Mouse (Mus musculus): Measurements from ENCODE around the gene Cdkn1a.
"Not testable (repeated sequence)": the region's sequence is repeated elsewhere in the genome, so short reads cannot be mapped to it uniquely, and the experiment has no call there.

Gene Cdkn1a

DNA sequence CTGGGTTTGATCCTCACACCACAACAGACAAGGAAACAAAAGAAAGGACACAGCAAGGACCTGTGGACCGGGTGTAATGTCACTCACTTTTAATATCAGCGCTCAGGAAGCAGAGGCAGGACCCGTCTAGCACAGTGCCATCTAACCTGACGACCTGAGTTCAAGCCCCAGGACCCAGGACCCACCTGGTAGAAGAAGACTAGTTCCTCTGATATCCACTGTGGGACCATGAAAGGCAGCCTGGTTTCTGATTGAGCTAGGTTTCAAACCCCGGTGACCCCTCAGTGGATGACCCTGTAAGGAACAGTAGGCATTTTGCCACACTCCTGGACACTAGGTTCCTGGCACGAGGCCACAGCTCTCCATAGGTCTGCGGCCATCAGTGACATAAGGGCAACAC is 6.1 kb upstream of the Cdkn1a start:
- DNase-seq = no peak

DNA sequence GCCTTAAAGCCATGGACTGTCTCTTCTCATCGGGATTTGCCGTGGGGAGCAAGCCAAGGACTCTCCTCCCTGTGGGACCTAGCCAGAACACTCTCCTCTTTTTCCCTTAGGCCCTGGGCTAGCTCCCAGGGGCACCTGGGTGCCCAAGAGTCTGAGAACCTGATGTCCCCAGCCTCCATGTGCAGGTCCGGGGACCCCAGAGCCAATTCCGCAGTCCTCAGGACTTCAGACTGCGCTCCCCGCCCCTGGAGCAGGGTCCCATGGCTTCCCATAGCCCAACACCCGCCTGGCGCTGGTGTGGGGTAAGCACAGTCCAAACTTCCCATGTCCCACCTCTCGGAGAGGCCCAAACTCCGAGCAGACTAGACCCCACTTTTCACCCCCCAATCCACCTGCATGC is 5.5 kb upstream of the Cdkn1a start:
- DNase-seq = no peak

DNA sequence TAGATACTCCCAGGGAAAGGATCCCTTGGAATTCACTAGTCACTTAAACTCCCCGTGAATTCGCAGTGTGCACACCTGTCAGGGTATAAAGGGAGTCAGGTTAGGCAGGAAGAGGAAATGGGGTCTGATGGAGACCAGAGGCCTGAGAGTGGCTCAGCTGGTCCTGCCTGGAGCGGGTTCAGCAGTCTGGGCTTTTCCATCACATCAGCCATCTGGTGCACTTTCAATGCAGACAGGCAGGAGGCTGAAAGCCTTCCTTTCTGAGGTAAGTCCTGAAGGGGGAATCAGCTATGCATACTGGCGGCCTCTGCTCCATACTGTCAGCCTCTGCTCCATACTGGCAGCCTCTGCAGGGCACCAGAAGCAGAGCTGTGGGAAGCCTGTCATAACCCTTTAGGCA is 3.9 kb upstream of the Cdkn1a start:
- DNase-seq = no peak

DNA sequence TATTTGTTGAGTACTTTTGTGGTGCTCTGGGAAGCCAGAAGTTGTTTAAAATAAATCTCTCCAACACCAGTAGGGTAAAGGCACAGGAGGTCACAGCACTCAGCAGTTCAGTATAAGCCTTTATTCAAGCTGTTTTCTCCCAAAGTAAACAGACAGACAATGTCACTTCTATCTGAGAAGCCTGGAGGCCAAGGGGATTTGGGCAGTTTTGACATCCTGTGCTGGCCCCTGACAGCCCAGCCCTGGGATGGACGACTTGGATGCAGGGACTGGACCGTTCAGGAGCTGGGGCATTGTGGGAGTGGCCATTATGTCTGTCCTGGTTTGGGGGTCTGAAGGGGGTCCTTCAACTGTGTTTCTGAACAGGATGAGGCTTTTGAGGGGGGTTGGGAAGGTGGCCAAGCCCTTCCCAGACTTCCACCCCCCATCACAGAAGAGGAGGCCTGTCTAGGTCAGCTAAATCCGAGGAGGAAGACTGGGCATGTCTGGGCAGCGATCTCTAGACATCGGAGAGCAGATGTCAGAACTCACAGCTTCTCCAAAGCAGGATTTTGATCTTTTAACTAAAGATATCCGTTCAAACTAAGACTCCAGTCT is 670 bp downstream of the Cdkn1a start:
- peak in 1 of 2 experiments; percentile 3 for DNase-seq

DNA sequence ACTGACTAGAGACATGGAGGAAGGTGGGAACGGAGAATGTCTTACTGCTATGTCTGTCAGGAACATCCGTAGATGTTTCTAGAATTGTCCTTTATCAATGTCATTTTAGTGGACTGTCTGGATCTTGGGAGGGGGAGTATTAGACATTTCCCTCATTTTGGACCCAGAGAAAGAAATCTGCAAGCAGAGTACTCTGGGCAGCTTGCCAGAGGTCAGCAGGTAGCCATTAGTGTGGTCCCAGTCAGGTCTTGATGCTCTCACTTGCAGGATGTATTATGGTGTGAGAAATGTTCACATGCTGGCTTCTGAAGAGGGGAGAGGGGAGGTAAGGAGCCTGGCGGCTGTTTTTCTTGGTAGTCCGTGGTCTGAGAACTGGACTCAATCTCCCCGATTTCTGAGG is 1.7 kb downstream of the Cdkn1a start:
- no peak for DNase-seq

DNA sequence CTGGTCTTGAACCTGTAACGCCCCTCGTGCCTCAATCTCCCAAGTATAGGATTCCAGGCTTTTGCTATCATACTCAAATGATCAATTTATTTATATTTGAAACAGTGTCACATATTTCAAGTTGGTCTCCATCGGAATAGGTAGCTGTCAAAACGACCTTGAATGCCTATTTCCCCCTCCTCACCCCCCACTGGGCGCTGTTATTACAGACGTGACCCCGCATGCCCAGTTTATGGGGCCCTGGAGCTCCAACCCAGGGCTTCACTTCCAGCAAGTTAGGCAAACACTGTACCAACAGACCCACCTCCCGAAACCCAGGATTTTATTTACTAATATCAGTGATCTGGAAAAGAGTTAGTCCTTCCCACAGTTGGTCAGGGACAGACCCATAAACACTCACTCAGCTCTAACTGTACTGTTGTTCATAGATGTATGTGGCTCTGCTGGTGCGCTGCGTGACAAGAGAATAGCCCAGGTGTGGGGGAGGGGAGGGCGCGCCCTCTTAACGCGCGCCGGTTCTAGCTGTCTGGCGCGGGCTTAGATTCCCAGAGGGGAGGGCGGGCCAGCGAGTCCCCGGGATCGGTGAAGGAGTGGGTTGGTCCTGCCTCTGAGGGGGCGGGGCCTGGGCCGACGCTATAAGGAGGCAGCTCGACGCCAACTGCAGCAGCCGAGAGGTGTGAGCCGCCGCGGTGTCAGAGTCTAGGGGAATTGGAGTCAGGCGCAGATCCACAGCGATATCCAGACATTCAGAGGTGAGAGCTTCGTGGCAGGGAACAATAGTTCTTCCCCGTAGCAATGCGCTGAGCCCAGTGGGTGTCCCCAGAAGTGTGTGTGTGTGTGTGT is 2.6 kb downstream of the Cdkn1a start:
- DNase-seq = peak; percentile 63 to 76

DNA sequence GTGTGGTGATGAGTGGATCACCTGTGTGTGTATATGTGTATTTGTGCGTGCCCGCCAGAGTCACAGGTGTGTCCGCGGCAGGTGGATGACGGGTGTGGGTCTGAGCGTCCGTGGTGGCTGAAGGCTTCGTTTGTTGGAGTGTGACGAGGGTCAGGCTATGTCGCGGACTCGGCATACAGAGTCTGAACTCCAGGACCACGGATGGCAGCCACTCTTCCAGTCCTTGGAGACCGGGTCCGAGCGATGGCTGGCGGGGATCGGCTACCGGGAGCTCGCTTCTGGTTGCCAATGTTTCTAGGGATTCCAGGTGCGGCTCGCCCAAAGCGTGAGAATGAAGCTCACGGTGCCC is 3.2 kb downstream of the Cdkn1a start:
- peak in 1 of 2 experiments; percentile 16 for DNase-seq

DNA sequence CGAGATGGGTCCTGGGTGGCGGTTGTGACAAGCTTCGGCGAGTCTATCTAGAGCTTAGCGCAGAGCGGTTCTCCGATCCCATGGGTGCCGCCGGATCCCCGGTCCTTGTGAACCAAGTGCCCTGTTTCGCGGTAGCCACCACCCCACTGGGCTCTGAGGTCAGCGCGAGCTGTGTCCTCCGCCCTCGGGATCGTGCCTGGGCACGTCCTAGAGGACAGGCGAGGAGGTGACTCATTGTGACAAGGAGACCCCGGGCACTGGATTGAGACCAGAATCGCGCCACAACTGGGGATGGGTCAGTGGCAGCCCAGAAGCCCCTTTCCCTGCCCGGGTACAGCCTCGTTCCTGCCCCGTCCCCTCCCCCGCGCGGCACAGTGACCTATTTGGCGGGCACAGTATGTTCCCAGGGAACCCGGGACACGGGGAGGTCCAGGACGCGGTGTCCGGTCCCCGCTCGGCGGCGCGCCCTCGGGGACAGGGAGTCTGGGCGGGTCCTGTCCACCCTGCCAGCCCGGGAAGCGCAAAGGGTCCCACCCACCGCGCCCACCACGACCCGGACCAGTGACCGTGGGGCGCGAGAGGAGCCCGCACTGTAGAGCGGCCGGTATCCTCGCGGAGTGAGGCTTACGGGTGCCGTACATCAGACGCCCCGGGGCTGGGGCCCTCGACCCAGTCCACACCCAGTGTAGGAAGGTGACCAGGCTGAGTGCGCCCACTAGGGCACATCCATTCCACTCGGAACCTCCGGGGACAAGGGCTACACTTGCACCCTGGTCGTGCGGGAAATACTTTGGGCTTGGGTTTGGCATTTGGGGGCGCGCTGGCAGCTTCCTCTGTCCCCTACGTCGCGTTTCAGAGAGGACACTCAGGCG is 3.8 kb downstream of the Cdkn1a start:
- DNase-seq = peak; percentile 29 to 49

DNA sequence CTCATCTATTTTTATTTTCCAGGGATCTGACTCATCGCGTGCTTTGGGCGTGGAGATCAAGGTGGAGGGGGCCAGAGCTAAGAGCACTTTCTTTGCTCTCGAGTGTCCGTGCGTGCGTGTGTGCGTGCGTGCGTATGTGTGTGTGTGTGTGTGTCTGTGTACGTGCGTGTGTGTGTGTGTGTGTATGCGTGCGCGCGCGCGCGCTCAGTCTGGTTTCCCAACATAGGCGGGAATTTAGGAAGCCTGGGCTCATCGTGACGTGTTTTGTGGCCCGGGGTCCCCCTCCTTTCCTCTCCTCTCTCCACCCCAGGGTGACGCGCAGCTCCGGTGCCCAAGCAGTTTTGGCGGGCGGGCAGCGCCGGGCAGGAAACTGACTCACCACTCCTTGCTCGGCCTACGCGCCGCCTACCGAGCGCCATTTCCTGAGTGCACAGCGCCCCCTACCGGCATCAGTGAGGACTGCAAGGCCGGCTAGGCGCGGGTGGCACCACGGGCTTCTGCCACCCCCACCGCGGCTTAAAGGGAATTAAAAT is 4.5 kb downstream of the Cdkn1a start:
- peak; percentile 91 to 94 for DNase-seq

DNA sequence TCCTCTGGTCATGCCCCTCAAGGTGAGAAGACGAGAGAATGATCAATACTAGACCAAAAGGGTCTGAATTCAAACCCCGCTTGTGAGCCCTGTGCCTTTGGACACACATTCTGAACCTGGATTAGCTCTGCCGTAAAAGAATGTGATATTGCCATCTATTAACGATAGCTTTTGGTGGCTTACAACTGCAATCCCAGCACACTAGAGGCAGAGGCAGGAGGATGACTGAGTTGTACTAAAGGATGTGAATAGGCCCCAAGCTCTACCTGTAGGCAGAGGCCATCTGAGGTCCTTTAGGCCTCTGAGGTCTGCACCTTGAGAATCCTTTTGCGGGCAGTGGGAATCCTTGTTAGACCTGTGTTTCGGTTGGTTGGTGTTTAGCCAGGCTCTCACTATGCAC is 5.5 kb downstream of the Cdkn1a start:
- no peak for DNase-seq

DNA sequence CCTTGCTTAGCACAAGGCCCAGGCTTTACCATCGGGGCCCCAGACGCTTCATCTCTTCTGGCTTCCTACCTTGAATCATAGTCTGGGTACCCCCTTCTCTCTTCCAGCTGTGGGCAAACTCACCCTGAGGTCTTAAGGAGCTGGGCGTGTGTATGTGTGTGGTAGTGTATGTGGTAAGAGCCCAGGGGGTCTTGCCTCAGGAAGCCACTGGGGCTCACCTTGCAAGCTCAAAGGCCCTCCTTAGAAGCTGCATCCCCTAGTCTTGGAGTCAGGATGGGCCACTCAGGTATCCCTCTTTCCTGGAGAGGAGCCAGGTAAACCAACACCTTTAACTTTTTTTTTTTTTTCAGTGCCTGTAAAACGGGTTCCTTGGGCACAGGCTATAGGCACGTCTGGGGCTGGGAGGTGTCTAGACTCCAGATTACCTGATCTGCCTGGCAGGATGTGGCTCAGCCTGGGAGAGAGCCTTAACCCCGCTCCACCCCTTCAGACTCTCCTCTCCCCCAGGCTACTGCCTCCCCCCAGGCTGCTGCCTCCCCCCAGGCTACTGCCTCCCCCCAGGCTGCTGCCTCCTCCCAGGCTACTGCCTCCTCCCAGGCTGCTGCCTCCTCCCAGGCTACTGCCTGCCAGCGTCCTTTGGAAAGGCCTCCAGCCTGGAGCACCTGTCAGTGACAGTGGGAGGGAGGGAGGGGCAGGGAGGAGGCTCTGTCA is 6.2 kb downstream of the Cdkn1a start:
- DNase-seq = peak in 1 of 2 experiments; percentile 10

DNA sequence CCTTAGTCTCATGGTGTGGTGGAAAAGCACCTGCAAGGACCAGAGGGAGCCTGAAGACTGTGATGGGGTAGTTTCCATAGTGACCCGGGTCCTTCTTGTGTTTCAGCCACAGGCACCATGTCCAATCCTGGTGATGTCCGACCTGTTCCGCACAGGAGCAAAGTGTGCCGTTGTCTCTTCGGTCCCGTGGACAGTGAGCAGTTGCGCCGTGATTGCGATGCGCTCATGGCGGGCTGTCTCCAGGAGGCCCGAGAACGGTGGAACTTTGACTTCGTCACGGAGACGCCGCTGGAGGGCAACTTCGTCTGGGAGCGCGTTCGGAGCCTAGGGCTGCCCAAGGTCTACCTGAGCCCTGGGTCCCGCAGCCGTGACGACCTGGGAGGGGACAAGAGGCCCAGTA is 7.5 kb downstream of the Cdkn1a start:
- DNase-seq = peak in 1 of 2 experiments; percentile 11

DNA sequence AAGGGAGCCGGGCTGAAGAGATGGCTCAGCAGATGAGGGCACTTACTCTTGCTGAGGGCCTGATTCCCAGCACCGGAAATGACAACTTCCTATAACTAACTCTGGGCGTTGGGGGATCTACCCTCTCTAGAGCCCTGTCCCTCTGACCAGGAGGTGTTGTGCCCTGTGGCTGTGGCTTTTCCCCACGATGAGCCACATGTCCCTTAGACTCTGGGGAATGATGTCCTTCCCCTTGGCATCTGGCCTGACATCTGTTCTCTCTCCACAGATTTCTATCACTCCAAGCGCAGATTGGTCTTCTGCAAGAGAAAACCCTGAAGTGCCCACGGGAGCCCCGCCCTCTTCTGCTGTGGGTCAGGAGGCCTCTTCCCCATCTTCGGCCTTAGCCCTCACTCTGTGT is 8.3 kb downstream of the Cdkn1a start:
- DNase-seq = no peak

DNA sequence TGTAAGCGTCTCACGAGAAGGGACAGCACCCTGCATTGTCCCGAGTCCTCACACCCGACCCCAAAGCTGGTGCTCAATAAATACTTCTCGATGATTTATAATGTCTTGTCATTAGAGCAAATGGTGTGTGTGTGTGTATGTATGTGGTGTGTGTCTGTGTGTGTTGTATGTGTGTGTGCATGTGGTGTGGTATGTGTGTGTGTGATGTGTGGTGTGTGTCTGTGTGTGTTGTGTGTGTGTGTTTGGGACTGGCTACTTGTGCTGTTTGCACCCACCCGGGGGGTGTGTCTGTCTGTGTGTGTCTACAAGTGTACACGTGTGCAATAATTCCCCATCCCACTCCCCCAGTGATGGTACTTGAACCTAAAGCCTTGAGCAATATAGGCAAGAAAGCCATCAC is 9.9 kb downstream of the Cdkn1a start:
- no peak for DNase-seq

DNA sequence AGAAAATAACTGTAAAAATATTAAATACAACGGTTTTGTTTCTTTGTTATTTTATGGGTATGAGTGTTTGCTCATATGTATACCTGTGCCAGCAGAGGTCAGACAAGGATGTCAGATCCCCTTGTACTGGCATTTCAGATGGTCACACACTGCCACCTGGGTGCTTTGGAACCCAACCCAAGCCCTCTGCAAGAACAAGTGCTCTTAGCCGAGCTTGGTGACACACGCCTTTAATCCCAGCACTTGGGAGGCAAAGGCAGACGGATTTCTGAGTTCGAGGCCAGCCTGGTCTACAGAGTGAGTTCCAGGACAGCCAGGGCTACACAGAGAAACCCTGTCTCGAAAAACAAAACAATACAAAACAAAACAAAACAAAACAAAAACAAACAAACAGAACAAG is 19.6 kb downstream of the Cdkn1a start:
- not testable (repeated sequence) for DNase-seq

DNA sequence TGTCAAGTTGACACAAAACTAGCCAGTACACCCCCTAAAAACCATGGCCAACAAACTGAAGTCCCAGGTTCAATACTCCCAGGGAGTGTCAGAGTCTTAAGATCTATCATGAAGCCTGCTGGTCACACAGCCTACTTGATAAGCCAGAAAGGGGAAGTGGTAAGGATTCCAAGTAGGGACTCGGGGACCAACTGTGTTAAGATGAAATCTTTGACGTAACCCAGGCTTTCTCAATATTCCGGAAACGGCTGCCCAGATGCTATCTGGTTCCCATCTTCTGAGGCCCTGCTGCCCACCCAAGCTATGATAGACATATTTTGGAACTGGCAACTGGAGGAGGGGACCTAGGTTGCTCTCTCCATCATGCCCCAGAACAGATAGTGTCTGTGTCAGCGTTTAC is 20.6 kb downstream of the Cdkn1a start:
- no peak for DNase-seq

DNA sequence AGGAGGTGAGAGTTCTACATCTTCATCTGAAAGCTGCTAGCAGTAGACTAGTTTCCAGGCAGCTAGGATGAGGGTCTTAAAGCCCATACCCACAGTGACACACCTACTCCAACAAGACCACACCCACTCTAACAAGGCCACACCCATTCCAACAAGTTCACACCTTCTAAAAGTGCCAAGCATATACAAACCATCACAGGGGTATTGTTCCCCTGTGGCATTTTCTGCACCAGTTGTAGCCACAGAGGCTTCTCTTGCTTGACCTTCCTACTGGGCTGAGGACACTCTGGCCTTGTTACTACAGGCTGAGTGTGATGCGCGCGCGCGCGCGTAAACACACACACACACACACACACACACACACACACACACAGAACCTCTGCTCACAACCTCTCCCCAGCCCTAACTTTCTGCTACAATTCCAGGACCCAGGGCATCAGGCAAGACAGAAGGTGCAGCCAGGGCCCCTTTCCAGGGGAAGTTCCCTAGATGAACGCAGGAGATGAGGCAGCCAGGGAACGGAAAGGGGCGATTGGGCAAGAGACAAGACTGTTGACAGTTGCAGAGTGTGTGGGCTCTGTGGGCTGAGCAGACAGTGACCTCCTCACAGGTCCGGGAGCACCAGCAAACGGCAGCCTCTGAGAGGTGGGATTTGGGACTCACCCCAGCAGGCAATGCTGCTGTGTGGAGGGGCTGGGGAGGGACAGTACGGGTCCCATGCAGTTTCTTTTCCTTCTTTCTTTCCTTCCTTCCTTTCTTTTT is 23.0 kb downstream of the Cdkn1a start, which contains the start of gene Rab44:
Gene Rab44, plus strand, starts transcription at position 555 of the 762 bp plus-strand sequence.
- DNase-seq = peak in 1 of 2 experiments; percentile 2

DNA sequence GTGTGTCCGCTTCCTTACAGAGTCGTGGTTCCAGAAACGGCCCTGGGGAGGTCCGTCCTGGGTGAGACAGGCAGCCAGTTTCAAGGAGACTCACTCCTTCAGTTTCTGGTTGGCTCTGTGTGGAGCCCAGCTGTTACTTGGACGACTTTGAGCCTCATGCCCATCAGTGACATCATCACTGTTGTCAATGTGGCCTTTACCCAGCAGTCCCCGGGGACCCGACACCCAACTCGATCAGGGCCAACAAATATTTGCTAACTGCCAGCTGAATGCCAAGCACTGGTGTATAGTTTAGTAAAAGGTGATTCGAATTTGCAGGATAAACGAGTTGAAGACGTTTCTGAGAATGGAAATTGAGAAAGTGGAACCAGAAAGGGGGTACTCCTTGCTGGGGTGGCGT is 25.2 kb downstream of the Cdkn1a start:
- DNase-seq = no peak

DNA sequence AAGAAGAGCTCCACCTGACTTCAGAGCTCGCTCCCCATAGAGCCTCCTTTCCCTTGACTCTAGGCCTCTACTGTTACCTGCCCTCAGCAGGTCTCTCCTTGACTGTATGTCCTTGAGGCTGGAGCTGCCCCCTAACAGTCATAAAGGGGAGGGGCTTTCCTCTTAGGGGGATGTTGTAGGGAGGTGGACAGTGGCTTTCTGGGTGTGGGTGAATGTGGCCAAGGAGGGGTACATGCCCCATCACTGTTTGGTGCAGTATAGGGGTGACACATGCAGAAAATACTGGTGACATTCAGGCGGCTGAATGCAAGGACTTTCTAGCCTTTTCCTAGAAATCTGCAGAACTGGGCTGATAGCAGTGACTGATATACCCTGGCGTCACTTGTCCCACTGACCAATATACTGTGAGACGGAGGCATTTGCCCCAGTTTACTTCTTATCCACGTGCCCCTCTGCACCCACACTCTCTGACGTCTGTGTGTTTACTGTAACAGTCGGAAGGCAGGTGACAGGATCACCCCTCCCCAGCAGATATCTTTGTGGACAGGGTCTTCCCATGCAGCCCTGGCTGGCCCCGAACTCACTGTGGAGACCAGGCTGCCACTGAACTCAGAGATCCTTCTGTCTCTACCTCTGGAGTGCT is 26.4 kb downstream of the Cdkn1a start:
- peak in 1 of 2 experiments; percentile 1 for DNase-seq

DNA sequence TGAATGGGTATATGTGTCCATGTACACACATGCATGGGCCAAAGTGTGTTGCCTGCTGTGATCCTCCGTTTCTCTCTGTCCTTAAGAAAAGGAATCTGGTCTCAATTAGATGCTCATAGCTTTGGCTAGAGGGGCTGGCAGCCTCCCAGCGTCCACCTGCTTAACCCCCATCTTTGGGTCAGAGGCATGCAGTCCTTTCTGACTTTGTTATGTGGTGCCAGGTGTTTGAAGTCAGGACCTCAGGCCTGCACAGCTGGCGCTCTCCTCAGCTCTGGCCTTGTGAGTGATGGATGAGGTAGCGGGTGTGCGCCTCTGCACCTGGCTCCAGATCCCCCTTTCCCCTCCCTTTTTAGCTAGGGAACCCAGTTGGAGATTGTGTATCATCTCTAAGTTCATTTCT is 27.3 kb downstream of the Cdkn1a start:
- peak in 1 of 2 experiments; percentile 44 for DNase-seq

DNA sequence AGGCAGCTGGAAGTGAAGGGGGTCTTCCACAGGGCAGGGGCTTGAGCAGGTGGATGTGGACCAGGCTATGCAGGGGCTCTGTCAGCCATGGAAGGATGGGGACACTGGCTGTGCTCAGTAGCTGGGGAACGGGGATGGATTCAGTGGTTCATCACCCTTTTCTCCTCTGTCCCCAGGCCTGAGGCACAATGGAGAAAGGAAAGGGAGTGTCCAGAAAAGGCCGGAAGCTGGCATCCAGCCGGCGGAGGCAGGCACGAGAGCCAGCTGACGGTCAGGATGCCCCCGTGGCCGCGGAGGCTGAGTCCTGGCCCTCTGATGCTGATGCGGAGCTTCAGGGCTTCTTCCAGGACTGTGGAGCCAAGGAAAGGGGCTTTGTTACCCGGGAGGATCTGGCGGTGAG is 29.9 kb downstream of the Cdkn1a start:
- peak in 1 of 2 experiments; percentile 3 for DNase-seq
